7 mouse cellular contexts compared by ENCODE assay signal in the genomic region with DNA sequence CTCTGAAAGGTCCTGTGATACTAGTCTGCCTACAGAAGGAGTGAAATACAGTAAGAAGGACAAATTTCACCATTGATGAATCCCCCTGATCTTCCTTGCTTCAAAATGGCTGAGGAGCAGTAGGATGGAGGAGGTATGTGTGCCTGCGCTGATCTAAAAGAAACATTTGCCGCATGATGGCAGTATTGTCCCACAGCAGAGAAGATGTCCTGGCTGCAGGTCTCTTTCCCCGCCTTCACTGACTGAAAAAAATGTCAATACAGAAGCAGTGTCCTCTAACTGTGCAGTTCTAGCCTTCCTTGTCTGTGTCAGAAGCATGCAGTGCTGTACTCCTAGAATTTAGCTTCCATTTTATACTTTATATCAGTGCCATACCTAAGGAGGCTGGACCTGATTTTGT.
DNase-seq lines count a peak whose midpoint lies in the region; ATAC-seq and TF ChIP-seq lines count a peak whose summit lies in the region.
"Not testable (repeated sequence)": the region's sequence is repeated elsewhere in the genome, so short reads cannot be mapped to it uniquely, and the experiment has no call there.

No protein-coding gene starts in this region.

- WGBS in embryonic facial prominence, embryonic 13.5 days, result 64% methylated on average over 3 of the region's 3 CpGs
- WGBS in heart, embryonic 10.5 days, result 72% methylated on average over 3 of the region's 3 CpGs
- WGBS in hindbrain, postnatal 0 days, result 51% methylated on average over 3 of the region's 3 CpGs
- 70% methylated on average over 3 of the region's 3 CpGs for WGBS in limb, embryonic 12.5 days
- WGBS in neural tube, embryonic 14.5 days, result 63% methylated on average over 3 of the region's 3 CpGs

- not testable (repeated sequence) for H3K9me3 ChIP-seq in embryonic facial prominence, embryonic 13.5 days; heart, embryonic 10.5 days; hindbrain, postnatal 0 days (ENCODE audit: low read length); limb, embryonic 12.5 days; neural tube, embryonic 14.5 days (ENCODE audit: control insufficient read depth, low read length)

- not testable (repeated sequence) for H3K9ac ChIP-seq in embryonic facial prominence, embryonic 13.5 days; hindbrain, postnatal 0 days (replicated peaks; ENCODE audit: low read length); limb, embryonic 12.5 days (replicated peaks); neural tube, embryonic 14.5 days (replicated peaks; ENCODE audit: low read depth, low read length)

- peak overlapping the region; percentile 28 for H3K4me3 ChIP-seq in embryonic facial prominence, embryonic 13.5 days
- peak overlapping the region; percentile 24; the same call in 1 of the 2 replicates for H3K4me3 ChIP-seq in heart, embryonic 10.5 days
- peak overlapping the region; percentile 19; the same call in 1 of the 2 replicates for H3K4me3 ChIP-seq in hindbrain, postnatal 0 days (ENCODE audit: low read length)
- H3K4me3 ChIP-seq in limb, embryonic 12.5 days (replicated peaks), result 0 out of 2 replicates have a peak overlapping the region, but pooled peaks have one; percentile 18
- not testable (repeated sequence) for H3K4me3 ChIP-seq in neural tube, embryonic 14.5 days (ENCODE audit: low read depth, low read length)

- H3K27me3 ChIP-seq in embryonic facial prominence, embryonic 13.5 days; heart, embryonic 10.5 days (ENCODE audit: insufficient read depth, poor library complexity, severe bottlenecking); hindbrain, postnatal 0 days (ENCODE audit: insufficient read depth, low read length); limb, embryonic 12.5 days; neural tube, embryonic 14.5 days (ENCODE audit: control insufficient read depth, insufficient read depth, low read length): not testable (repeated sequence)

- H3K4me1 ChIP-seq in embryonic facial prominence, embryonic 13.5 days; heart, embryonic 10.5 days; hindbrain, postnatal 0 days (ENCODE audit: insufficient read depth, low read length); limb, embryonic 12.5 days (replicated peaks); neural tube, embryonic 14.5 days (ENCODE audit: control insufficient read depth, insufficient read depth, low read length): not testable (repeated sequence)

- H3K4me2 ChIP-seq in embryonic facial prominence, embryonic 13.5 days, result peak overlapping the region; percentile 43
- peak overlapping the region; percentile 42 for H3K4me2 ChIP-seq in hindbrain, postnatal 0 days (ENCODE audit: low read depth, low read length)
- H3K4me2 ChIP-seq in limb, embryonic 12.5 days, result peak overlapping the region; percentile 37; the same call in 1 of the 2 replicates
- peak overlapping the region; percentile 9; the same call in 1 of the 2 replicates for H3K4me2 ChIP-seq in neural tube, embryonic 14.5 days (ENCODE audit: low read depth, low read length)

- DNase-seq in ZHBTc4 (ENCODE audit: low read depth, low spot score), result peak; percentile 83
- DNase-seq in heart, embryonic 10.5 days (ENCODE audit: low spot score), result not testable (repeated sequence)
- peak; percentile 89 for DNase-seq in hindbrain, postnatal 0 days (ENCODE audit: low spot score)
- DNase-seq in lung, postnatal 36 days, result peak; percentile 97

- peak; percentile 56; the same call in 1 of the 2 replicates for ATAC-seq in embryonic facial prominence, embryonic 13.5 days (ENCODE audit: insufficient number of reproducible peaks, insufficient read depth, low FRiP score, low TSS enrichment, low read depth)
- ATAC-seq in hindbrain, postnatal 0 days, result peak; percentile 74
- ATAC-seq in limb, embryonic 12.5 days (ENCODE audit: insufficient number of reproducible peaks, insufficient read depth, low FRiP score, low TSS enrichment, low read depth), result 0 out of 2 replicates have a peak, but pooled peaks have one; percentile 15
- ATAC-seq in neural tube, embryonic 14.5 days (ENCODE audit: low read depth), result peak; percentile 68; the same call in 1 of the 2 replicates

- peaks cover 27% of the 10 kb centered on the region for H3K36me3 ChIP-seq in embryonic facial prominence, embryonic 13.5 days
- peaks cover 46% of the 10 kb centered on the region for H3K36me3 ChIP-seq in heart, embryonic 10.5 days
- not testable (repeated sequence) for H3K36me3 ChIP-seq in hindbrain, postnatal 0 days (ENCODE audit: insufficient read depth, low read length); neural tube, embryonic 14.5 days (ENCODE audit: control insufficient read depth, insufficient read depth, low read length)
- H3K36me3 ChIP-seq in limb, embryonic 12.5 days, result peaks cover 35% of the 10 kb centered on the region

- TF ChIP-seq CTCF in hindbrain, postnatal 0 days (IDR thresholded peaks at IDR 0.05; ENCODE audit: low read depth), result peak; percentile 69

- not testable (repeated sequence) for H3K27ac ChIP-seq in embryonic facial prominence, embryonic 13.5 days; heart, embryonic 10.5 days; limb, embryonic 12.5 days; neural tube, embryonic 14.5 days (ENCODE audit: low read depth, low read length)
- H3K27ac ChIP-seq in hindbrain, postnatal 0 days, result peak overlapping the region; percentile 73

Comparison
In these comparisons a context has a peak if more than half of its experiments do, and no peak if none do; other contexts are left out.
1. ATAC-seq: peak in every context shown above with its lines; median percentile 74 in hindbrain, postnatal 0 days; 68 in neural tube, embryonic 14.5 days; 56 in embryonic facial prominence, embryonic 13.5 days; 15 in limb, embryonic 12.5 days.